Mouse (Mus musculus): ENCODE data around the gene Zkscan1.

GRCm38 (mm10) chr5:138083318-138083900 is 1.5 kb upstream of the Zkscan1 start:
- TF ChIP-seq CTCF (IDR thresholded peaks at IDR 0.05; ENCODE audit: low read depth) (no peak), EP300 (IDR thresholded peaks at IDR 0.05; ENCODE audit: low read depth) (no peak)
